In genomic region chr4:63215185-63215992, GRCm38 (mm10) we compare ENCODE assay signal across 8 mouse cellular contexts. TPM values are rescaled to one million over a fixed set of nuclear protein-coding genes. Genes with fewer than 3 reads are reported as not detected.
DNase-seq lines count a peak whose midpoint lies in the region; ATAC-seq and TF ChIP-seq lines count a peak whose summit lies in the region.

No protein-coding gene starts in this region.

- no peaks in the 10 kb centered on the region for H3K36me3 ChIP-seq in hindbrain, embryonic 11.5 days (ENCODE audit: control insufficient read depth, insufficient read depth, low read length)

- peak overlapping the region; percentile 65 for H3K4me3 ChIP-seq in cerebellum, adult 2 months (replicated peaks; ENCODE audit: insufficient read depth, low read depth, low read length)
- H3K4me3 ChIP-seq in hindbrain, embryonic 11.5 days (ENCODE audit: low read depth, low read length), result peak overlapping the region; percentile 80

- DNase-seq in Muller cell, postnatal 12 days (ENCODE audit: inconsistent ontology term), result peak; percentile 80
- DNase-seq in cerebellum, adult 2 months, result peak; percentile 74 to 87
- peak; percentile 72 for DNase-seq in forelimb bud, embryonic 11.5 days (ENCODE audit: low read depth, low spot score)
- peak; percentile 91 for DNase-seq in hindbrain, embryonic 11.5 days (ENCODE audit: low spot score)
- DNase-seq in layer of hippocampus, postnatal 25 days (ENCODE audit: extremely low spot score in 1 of 2, low spot score in 1 of 2), result peak; percentile 74 to 87
- DNase-seq in lung, postnatal 4 days, result peak; percentile 85
- DNase-seq in retina, postnatal 1 day, result peak; percentile 81
- DNase-seq in thymus, postnatal 4 days, result peak; percentile 93

- H3K27ac ChIP-seq in cerebellum, adult 2 months (ENCODE audit: insufficient read depth, low read length), result no peak overlapping the region
- no peak overlapping the region for H3K27ac ChIP-seq in hindbrain, embryonic 11.5 days (ENCODE audit: low read depth, low read length)

- peaks cover 16% of the 10 kb centered on the region for H3K4me1 ChIP-seq in cerebellum, adult 2 months (ENCODE audit: control insufficient read depth, insufficient read depth, low read length)
- H3K4me1 ChIP-seq in hindbrain, embryonic 11.5 days (replicated peaks; ENCODE audit: control insufficient read depth, insufficient read depth, low read length), result peaks cover 14% of the 10 kb centered on the region; the same call in 1 of the 2 replicates

- peak overlapping the region; percentile 100 for H3K4me2 ChIP-seq in hindbrain, embryonic 11.5 days (replicated peaks; ENCODE audit: low read depth, low read length)

- peak; percentile 74 for ATAC-seq in hindbrain, embryonic 11.5 days (ENCODE audit: low FRiP score)

- peaks cover 6% of the 10 kb centered on the region; the same call in 1 of the 2 replicates for H3K27me3 ChIP-seq in cerebellum, adult 2 months (ENCODE audit: control insufficient read depth, insufficient read depth, low read length)
- peaks cover 27% of the 10 kb centered on the region for H3K27me3 ChIP-seq in hindbrain, embryonic 11.5 days (ENCODE audit: control insufficient read depth, insufficient read depth, low read length)

- H3K9me3 ChIP-seq in hindbrain, embryonic 11.5 days (ENCODE audit: control insufficient read depth, low read length), result no peaks in the 10 kb centered on the region

- TF ChIP-seq CTCF in cerebellum, adult 2 months (IDR thresholded peaks at IDR 0.05; ENCODE audit: borderline replicate concordance, insufficient read depth, low read depth, low read length), result peak; percentile 83

- no peak for TF ChIP-seq POLR2A in cerebellum, adult 2 months (IDR thresholded peaks at IDR 0.05; ENCODE audit: borderline replicate concordance, insufficient read depth, low read length)

- WGBS in cerebellum, adult 2 months, result under 1% methylated on average over 70 of the region's 71 CpGs
- WGBS in hindbrain, embryonic 11.5 days, result under 1% methylated on average over 63 of the region's 71 CpGs

- peak overlapping the region; percentile 75 for H3K9ac ChIP-seq in hindbrain, embryonic 11.5 days (ENCODE audit: low read depth, low read length)

RNA-seq across cellular contexts. Expression of gene Col27a1, which starts 1.6 kb away (rescaled TPM):
- 24.2 and 27.4 TPM in 2 replicates for polyA plus RNA-seq in cerebellum, adult 2 months (2012; rRNA removed)
- polyA plus RNA-seq in hindbrain, embryonic 11.5 days (2014; fragmentation: Nextera tagmentation; extraction: Ambion mirVana), result 3.7 and 4.4 TPM in 2 replicates
- total RNA-seq in layer of hippocampus, postnatal 25 days (2021), result 1 to 10 TPM; 3.0 to 4.7 TPM

RNA-seq across cellular contexts. Expression of gene Kif12, which starts 43.5 kb away (rescaled TPM):
- 0.06 TPM in 1 of 2 replicates, not detected in the other for polyA plus RNA-seq in cerebellum, adult 2 months (2012; rRNA removed)
- not detected in 2 replicates for polyA plus RNA-seq in hindbrain, embryonic 11.5 days (2014; fragmentation: Nextera tagmentation; extraction: Ambion mirVana)
- total RNA-seq in layer of hippocampus, postnatal 25 days (2021), result not detected
